Mouse (Mus musculus): Measurements from ENCODE around the gene Lgals3bp. TPM values are rescaled to one million over a fixed set of nuclear protein-coding genes. Genes with fewer than 3 reads are reported as not detected.
A peak's percentile ranks its signal among the peaks of the same experiment; 100 is the strongest.

Lgals3bp gene
- polyA plus RNA-seq, 1 experiment from 2014 or later = 3.0 TPM

DNA sequence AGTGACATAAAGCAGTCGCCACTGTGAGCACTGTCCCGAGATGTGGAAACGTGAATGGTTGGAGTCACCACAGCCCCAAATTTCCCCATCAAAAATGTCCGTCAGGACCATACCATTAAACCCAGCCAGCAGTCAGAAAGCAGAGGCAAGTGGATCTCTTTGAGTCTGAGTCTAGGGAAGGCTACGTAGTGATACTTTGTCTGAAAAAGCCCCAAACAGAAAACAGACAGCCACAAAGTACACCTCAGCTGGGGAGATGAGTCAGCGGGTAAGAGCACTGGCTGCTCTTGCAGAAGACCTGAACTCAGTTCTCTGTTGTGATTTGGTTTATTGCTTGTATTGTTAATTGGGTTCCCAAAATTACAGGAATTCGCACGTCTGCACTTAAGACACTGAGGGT lies 35.3 kb downstream of the Lgals3bp start:
- H3K27me3 ChIP-seq (replicated peaks; ENCODE audit: control insufficient read depth, insufficient read depth, low read length) = no peaks in the 10 kb centered on the region
- no peaks in the 10 kb centered on the region; the same call in 1 of the 2 replicates for H3K4me1 ChIP-seq (ENCODE audit: control insufficient read depth, insufficient read depth, low read length)
- no peak for DNase-seq (ENCODE audit: low spot score)
- no peak overlapping the region for H3K4me2 ChIP-seq (ENCODE audit: low read length)
- no peaks in the 10 kb centered on the region for H3K36me3 ChIP-seq (ENCODE audit: control insufficient read depth, insufficient read depth, low read length)
- H3K9ac ChIP-seq (ENCODE audit: low read length) = no peak overlapping the region
- H3K4me3 ChIP-seq (ENCODE audit: low read depth, low read length) = no peak overlapping the region
- no peaks in the 10 kb centered on the region for H3K9me3 ChIP-seq (replicated peaks; ENCODE audit: control insufficient read depth, low read length)
- H3K27ac ChIP-seq (ENCODE audit: low read depth, low read length) = no peak overlapping the region
- ATAC-seq = no peak
- WGBS = 79% methylated on average over 8 of the region's 8 CpGs

DNA sequence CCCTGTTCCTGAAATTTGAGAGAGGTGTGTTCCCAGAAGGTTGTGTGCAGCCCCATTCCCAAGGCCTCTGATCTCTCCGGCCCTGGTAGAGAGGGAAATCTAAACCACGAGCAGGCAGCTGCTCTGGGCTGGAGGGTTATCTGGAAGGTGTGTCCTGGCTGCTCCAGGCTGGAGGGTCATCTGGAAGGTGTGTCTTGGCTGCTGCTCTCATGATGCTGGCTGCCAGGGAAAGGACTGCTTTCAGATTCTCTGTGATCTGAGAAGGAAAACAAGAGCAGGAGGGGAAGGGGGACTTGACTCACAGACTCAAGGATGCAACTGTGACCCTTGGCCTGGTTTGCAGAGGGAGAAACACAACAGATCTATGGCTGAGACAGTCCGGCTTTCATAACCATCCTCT lies 35.8 kb downstream of the Lgals3bp start:
- Histone ChIP-seq H3K4me2 (ENCODE audit: low read length) (no peak overlapping the region), H3K27ac (ENCODE audit: low read depth, low read length) (no peak overlapping the region), H3K9ac (ENCODE audit: low read length) (no peak overlapping the region), H3K9me3 (replicated peaks; ENCODE audit: control insufficient read depth, low read length) (no peaks in the 10 kb centered on the region), H3K27me3 (replicated peaks; ENCODE audit: control insufficient read depth, insufficient read depth, low read length) (no peaks in the 10 kb centered on the region), H3K4me3 (ENCODE audit: low read depth, low read length) (no peak overlapping the region), H3K4me1 (ENCODE audit: control insufficient read depth, insufficient read depth, low read length) (no peaks in the 10 kb centered on the region; the same call in 1 of the 2 replicates), H3K36me3 (ENCODE audit: control insufficient read depth, insufficient read depth, low read length) (no peaks in the 10 kb centered on the region)
- no peak for DNase-seq (ENCODE audit: low spot score)
- WGBS = 72% methylated on average over 3 of the region's 3 CpGs
- no peak for ATAC-seq

DNA sequence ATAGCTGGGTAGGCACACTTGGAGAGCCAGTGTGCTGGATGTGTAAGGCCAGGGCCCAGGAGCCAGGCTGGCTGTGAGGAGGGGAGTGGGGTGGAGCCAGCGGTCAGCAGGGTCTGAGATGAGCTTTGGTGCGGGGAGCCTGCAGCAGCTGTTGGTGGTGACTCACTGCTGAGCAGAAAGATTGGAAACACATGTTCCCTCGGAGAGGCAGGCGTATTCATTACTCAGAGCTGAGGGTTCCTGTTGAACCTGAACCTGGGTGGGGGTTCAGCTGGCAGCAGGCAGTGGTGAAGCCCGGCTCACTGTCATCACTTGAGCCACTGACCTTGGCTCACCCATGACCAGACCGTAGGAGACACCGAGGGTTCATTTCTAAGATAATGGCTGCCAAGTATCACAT lies 36.7 kb downstream of the Lgals3bp start:
- Histone ChIP-seq H3K36me3 (ENCODE audit: control insufficient read depth, insufficient read depth, low read length) (no peaks in the 10 kb centered on the region), H3K9me3 (replicated peaks; ENCODE audit: control insufficient read depth, low read length) (no peaks in the 10 kb centered on the region), H3K27me3 (replicated peaks; ENCODE audit: control insufficient read depth, insufficient read depth, low read length) (no peaks in the 10 kb centered on the region), H3K27ac (ENCODE audit: low read depth, low read length) (no peak overlapping the region), H3K9ac (ENCODE audit: low read length) (no peak overlapping the region), H3K4me3 (ENCODE audit: low read depth, low read length) (no peak overlapping the region), H3K4me2 (ENCODE audit: low read length) (no peak overlapping the region), H3K4me1 (ENCODE audit: control insufficient read depth, insufficient read depth, low read length) (peaks cover 3% of the 10 kb centered on the region; the same call in 1 of the 2 replicates)
- WGBS = 87% methylated on average over 7 of the region's 7 CpGs
- ATAC-seq (no peak), DNase-seq (ENCODE audit: low spot score) (no peak)

DNA sequence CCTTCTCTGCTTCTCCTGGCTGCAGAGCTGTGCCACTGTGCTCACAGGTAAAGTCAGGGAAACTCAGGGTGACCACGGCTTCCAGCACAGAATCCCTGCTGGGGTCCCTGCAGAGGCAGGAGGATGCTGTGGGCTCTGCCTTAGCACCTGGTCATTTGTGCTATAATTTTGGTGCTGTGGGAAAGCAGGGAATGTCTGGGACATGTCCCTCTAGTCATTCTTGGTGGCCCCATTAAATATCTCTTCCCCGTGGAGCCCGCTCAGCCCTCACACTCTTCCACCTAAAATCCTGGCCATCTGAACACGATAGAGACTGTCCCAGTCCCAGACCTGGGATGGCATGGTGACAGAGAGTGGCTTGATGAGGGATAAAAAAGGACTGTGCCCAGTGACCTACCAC lies 37.9 kb downstream of the Lgals3bp start:
- DNase-seq (ENCODE audit: low spot score) (no peak), ATAC-seq (no peak)
- H3K9ac ChIP-seq (ENCODE audit: low read length) = no peak overlapping the region
- H3K4me2 ChIP-seq (ENCODE audit: low read length) = no peak overlapping the region
- no peaks in the 10 kb centered on the region for H3K27me3 ChIP-seq (replicated peaks; ENCODE audit: control insufficient read depth, insufficient read depth, low read length)
- no peak overlapping the region for H3K27ac ChIP-seq (ENCODE audit: low read depth, low read length)
- H3K36me3 ChIP-seq (ENCODE audit: control insufficient read depth, insufficient read depth, low read length) = no peaks in the 10 kb centered on the region
- no peaks in the 10 kb centered on the region for H3K9me3 ChIP-seq (replicated peaks; ENCODE audit: control insufficient read depth, low read length)
- 87% methylated on average over 4 of the region's 4 CpGs for WGBS
- no peak overlapping the region for H3K4me3 ChIP-seq (ENCODE audit: low read depth, low read length)
- H3K4me1 ChIP-seq (ENCODE audit: control insufficient read depth, insufficient read depth, low read length) = peaks cover 3% of the 10 kb centered on the region; the same call in 1 of the 2 replicates

DNA sequence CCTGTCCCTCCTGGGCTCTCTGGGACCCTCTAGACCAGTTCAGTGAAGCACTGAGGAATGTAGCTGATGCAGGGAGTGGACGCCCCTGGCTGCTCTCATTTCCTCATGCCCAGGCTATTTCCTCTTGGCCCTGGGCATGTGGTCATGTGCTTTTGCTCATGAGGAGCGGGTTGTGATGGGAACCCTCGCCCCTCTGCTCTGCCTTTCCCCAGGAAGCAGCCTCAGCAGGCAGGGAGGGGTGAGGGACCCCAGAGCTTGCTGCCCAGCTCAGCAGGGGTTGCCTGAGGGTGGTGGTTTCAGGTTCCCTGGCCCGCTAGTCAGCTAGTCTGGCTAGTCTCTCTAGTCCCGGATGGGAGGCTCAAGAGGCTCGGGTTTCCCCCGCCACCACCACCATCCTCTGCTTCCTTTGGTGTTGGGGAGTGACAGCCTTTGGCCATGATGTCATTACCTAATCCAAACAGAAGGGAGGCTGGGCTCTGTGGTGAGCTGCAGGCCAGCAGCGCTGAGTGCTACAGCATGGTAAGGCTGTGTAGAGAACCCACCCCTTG lies 38.8 kb downstream of the Lgals3bp start:
- peak overlapping the region; percentile 35; the same call in 1 of the 2 replicates for H3K9ac ChIP-seq (ENCODE audit: low read length)
- peaks cover 3% of the 10 kb centered on the region; the same call in 1 of the 2 replicates for H3K4me1 ChIP-seq (ENCODE audit: control insufficient read depth, insufficient read depth, low read length)
- no peaks in the 10 kb centered on the region for H3K36me3 ChIP-seq (ENCODE audit: control insufficient read depth, insufficient read depth, low read length)
- no peak for DNase-seq (ENCODE audit: low spot score)
- no peaks in the 10 kb centered on the region for H3K9me3 ChIP-seq (replicated peaks; ENCODE audit: control insufficient read depth, low read length)
- ATAC-seq = no peak
- H3K27me3 ChIP-seq (replicated peaks; ENCODE audit: control insufficient read depth, insufficient read depth, low read length) = no peaks in the 10 kb centered on the region
- no peak overlapping the region for H3K4me3 ChIP-seq (ENCODE audit: low read depth, low read length)
- H3K27ac ChIP-seq (ENCODE audit: low read depth, low read length) = no peak overlapping the region
- no peak overlapping the region for H3K4me2 ChIP-seq (ENCODE audit: low read length)
- 13% methylated on average over 8 of the region's 8 CpGs for WGBS

DNA sequence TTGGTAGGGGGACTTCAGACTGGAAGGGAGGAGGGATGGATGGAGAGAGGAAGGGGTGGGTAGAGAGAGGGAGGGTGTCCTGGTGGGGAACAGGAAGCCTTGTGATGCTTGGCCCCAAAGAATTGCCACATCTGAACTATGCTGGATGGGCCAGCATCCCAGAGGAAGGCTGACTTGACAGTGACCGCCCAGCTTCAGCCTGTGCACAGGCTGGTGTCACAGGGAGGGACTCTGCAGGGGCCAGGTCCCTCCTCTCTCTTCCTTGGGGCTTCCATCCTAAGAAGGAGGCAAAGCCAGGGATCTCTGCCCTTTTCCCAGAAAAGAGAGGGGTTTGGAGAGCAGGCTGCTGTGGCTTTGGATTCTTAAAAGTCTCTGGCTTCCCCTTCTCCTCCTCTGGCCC lies 39.4 kb downstream of the Lgals3bp start:
- H3K9ac ChIP-seq (ENCODE audit: low read length) = no peak overlapping the region
- H3K27ac ChIP-seq (ENCODE audit: low read depth, low read length) = no peak overlapping the region
- no peak for DNase-seq (ENCODE audit: low spot score)
- no peak for ATAC-seq
- 90% methylated on average over 1 of the region's 1 CpGs for WGBS
- no peaks in the 10 kb centered on the region for H3K9me3 ChIP-seq (replicated peaks; ENCODE audit: control insufficient read depth, low read length)
- H3K27me3 ChIP-seq (replicated peaks; ENCODE audit: control insufficient read depth, insufficient read depth, low read length) = no peaks in the 10 kb centered on the region
- H3K4me3 ChIP-seq (ENCODE audit: low read depth, low read length) = no peak overlapping the region
- peaks cover 3% of the 10 kb centered on the region; the same call in 1 of the 2 replicates for H3K4me1 ChIP-seq (ENCODE audit: control insufficient read depth, insufficient read depth, low read length)
- H3K36me3 ChIP-seq (ENCODE audit: control insufficient read depth, insufficient read depth, low read length) = no peaks in the 10 kb centered on the region
- H3K4me2 ChIP-seq (ENCODE audit: low read length) = no peak overlapping the region

DNA sequence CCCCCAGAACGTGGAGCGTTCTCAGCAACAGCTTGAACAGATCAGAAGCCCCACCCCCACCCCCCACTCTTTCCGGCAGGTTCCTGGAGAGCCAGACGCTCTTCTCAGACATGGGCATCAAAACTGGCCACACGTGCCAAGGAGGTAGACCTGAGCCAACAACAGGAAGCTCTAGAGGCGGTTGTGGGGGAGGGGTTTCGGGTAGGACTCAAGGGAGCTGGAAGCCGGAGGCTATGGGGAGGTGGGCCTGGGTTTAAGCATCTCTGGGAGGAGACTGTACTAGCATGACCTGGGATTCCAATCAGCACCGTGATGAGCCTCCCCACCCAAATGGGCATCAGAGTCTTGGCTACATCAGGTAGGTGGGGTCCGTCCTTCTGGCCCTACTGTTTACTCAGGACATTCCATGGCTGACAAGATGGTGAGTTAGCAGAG lies 41.0 kb downstream of the Lgals3bp start:
- ATAC-seq (peak; percentile 73), DNase-seq (ENCODE audit: low spot score) (peak; percentile 77)
- no peak overlapping the region for H3K4me3 ChIP-seq (ENCODE audit: low read depth, low read length)
- no peak overlapping the region for H3K4me2 ChIP-seq (ENCODE audit: low read length)
- peaks cover 3% of the 10 kb centered on the region; the same call in 1 of the 2 replicates for H3K4me1 ChIP-seq (ENCODE audit: control insufficient read depth, insufficient read depth, low read length)
- H3K36me3 ChIP-seq (ENCODE audit: control insufficient read depth, insufficient read depth, low read length) = no peaks in the 10 kb centered on the region
- 63% methylated on average over 10 of the region's 10 CpGs for WGBS
- no peak overlapping the region for H3K9ac ChIP-seq (ENCODE audit: low read length)
- no peaks in the 10 kb centered on the region for H3K9me3 ChIP-seq (replicated peaks; ENCODE audit: control insufficient read depth, low read length)
- no peaks in the 10 kb centered on the region for H3K27me3 ChIP-seq (replicated peaks; ENCODE audit: control insufficient read depth, insufficient read depth, low read length)
- no peak overlapping the region for H3K27ac ChIP-seq (ENCODE audit: low read depth, low read length)

DNA sequence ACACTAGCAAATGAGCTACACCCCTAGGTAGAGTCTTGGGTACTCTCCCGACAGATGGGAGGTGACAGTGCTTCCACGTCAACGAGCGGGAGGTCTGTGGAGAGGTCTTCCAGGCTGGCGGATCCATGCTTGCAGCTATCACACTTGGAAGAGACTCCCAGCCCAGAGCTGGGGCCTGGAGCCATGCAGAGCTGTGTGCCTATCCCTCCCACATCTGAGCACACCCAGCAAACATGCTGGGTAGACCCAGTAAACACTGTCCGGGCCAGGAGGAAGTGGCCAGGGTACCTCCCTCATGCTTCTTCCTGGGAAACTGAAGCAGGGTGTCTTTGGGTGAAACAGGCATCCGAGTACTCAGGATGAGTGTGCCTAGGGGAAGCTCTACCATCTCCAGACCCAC lies 41.4 kb downstream of the Lgals3bp start:
- WGBS = 83% methylated on average over 7 of the region's 7 CpGs
- 0 out of 2 replicates have a peak overlapping the region, but pooled peaks have one; percentile 59 for H3K27ac ChIP-seq (ENCODE audit: low read depth, low read length)
- H3K36me3 ChIP-seq (ENCODE audit: control insufficient read depth, insufficient read depth, low read length) = no peaks in the 10 kb centered on the region
- H3K9me3 ChIP-seq (replicated peaks; ENCODE audit: control insufficient read depth, low read length) = no peaks in the 10 kb centered on the region
- peak; percentile 33; the same call in 1 of the 2 replicates for ATAC-seq
- H3K4me1 ChIP-seq (ENCODE audit: control insufficient read depth, insufficient read depth, low read length) = peaks cover 6% of the 10 kb centered on the region; the same call in 1 of the 2 replicates
- DNase-seq (ENCODE audit: low spot score) = peak; percentile 35
- H3K4me2 ChIP-seq (ENCODE audit: low read length) = no peak overlapping the region
- H3K4me3 ChIP-seq (ENCODE audit: low read depth, low read length) = no peak overlapping the region
- H3K9ac ChIP-seq (ENCODE audit: low read length) = no peak overlapping the region
- no peaks in the 10 kb centered on the region for H3K27me3 ChIP-seq (replicated peaks; ENCODE audit: control insufficient read depth, insufficient read depth, low read length)

DNA sequence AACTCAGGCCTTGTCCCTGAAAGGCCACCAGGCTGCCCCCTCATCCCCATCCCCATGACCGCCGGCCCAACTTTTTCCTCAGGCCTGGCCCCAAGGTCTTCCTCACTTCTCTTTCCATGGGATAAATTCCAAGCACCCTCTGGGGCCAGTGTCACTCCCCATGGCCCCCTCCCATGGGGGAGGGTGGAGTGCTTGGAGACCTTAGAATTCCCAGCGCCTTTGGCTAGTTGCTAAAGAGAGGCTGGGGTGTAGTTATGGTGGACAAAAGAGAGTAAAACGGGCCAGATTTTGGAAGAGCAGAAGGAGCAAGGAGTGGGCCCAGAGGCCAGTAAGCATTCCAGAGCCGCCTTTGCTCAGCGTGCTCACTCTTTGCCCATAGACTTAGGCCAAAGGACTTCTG lies 46.3 kb downstream of the Lgals3bp start, which contains the start of gene Timp2:
TSS of gene Timp2 (minus strand) at position 101 of the 400 bp plus-strand sequence.
- Histone ChIP-seq H3K36me3 (ENCODE audit: control insufficient read depth, insufficient read depth, low read length) (no peaks in the 10 kb centered on the region), H3K27ac (ENCODE audit: low read depth, low read length) (peak within 1 kb of the TSS; percentile 90), H3K4me2 (ENCODE audit: low read length) (peak within 1 kb of the TSS; percentile 83), H3K4me1 (ENCODE audit: control insufficient read depth, insufficient read depth, low read length) (peaks cover 19% of the 10 kb centered on the region; the same call in 1 of the 2 replicates), H3K9me3 (replicated peaks; ENCODE audit: control insufficient read depth, low read length) (no peaks in the 10 kb centered on the region), H3K27me3 (replicated peaks; ENCODE audit: control insufficient read depth, insufficient read depth, low read length) (no peaks in the 10 kb centered on the region), H3K4me3 (ENCODE audit: low read depth, low read length) (peak within 1 kb of the TSS; percentile 78), H3K9ac (ENCODE audit: low read length) (peak within 1 kb of the TSS; percentile 96)
- 23% methylated on average over 6 of the region's 6 CpGs for WGBS
- DNase-seq (ENCODE audit: low spot score) (no peak), ATAC-seq (no peak)

Measured in forebrain, embryonic 14.5 days (tissue).